Mouse (Mus musculus): ENCODE data around the gene Gm1113.

DNA sequence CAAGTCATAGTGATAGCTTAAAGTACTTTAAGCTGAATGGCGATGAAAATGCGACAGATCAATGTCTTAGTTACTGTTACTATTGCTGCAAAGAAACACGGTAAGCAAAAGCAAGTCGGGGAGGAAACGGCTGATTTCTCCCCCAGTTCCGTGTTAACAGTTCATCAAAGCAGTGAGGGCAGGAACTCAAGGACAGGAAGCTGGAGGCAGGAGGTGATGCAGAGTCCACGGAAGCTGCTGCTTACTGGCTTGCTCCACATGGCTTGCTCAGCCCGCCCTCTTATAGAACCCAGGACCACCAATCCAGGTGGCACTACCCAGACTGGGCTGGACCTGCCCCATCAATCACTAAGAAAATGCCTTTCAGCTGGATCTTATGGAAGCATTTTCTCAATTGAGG, 58.5 kb downstream of the Gm1113 start:
- TF ChIP-seq CTCF (IDR thresholded peaks at IDR 0.05; ENCODE audit: low read depth, low read length) (no peak), POLR2A (IDR thresholded peaks at IDR 0.05; ENCODE audit: extremely low read depth, insufficient read depth, low read length) (no peak)
